Mouse (Mus musculus) lung, postnatal 0 days (tissue): ENCODE measurements around the gene Lrp6. TPM values are rescaled to one million over a fixed set of nuclear protein-coding genes. Genes with fewer than 3 reads are reported as not detected.

ENCODE experiments used
- ATAC-seq: fragments of 200-750 bp; cut with Nextera tagmentation; 2 replicates; pipeline ENCODE4 v1.8.0; 2017; ENCODE audit warnings: moderate library complexity
- DNase-seq: peaks from one replicate; pipeline ENCODE4 v3.0.0-alpha.2; 2016; ENCODE audit warnings: low spot score
- H3K27ac ChIP-seq: fragments of 300-500 bp; sonication (generic); 2 replicates; pipeline ENCODE4 v1.5.1; 2014; ENCODE audit warnings: antibody characterized with exemption, mild to moderate bottlenecking, low read length, mixed read lengths
- H3K27me3 ChIP-seq: fragments of 300-500 bp; sonication (generic); replicated peaks from 2 replicates; pipeline ENCODE4 v1.6.1; 2014; ENCODE audit warnings: low read length, mixed read lengths; ENCODE audit not compliant: insufficient read depth
- H3K36me3 ChIP-seq: fragments of 300-500 bp; sonication (generic); 2 replicates; pipeline ENCODE4 v1.6.1; 2014; ENCODE audit warnings: low read length, mixed read lengths; ENCODE audit not compliant: insufficient read depth
- H3K4me1 ChIP-seq: fragments of 300-500 bp; sonication (generic); 2 replicates; pipeline ENCODE4 v1.6.1; 2014; ENCODE audit warnings: antibody characterized with exemption, low read depth, low read length, mixed read lengths; ENCODE audit not compliant: insufficient read depth
- H3K4me2 ChIP-seq: fragments of 300-500 bp; sonication (generic); replicated peaks from 2 replicates; pipeline ENCODE4 v1.6.1; 2014; ENCODE audit warnings: low read depth, mild to moderate bottlenecking, low read length, moderate library complexity, mixed read lengths
- H3K4me3 ChIP-seq: fragments of 300-500 bp; sonication (generic); 2 replicates; pipeline ENCODE4 v1.5.1; 2014; ENCODE audit warnings: low read depth, low read length
- H3K9ac ChIP-seq: fragments of 300-500 bp; sonication (generic); replicated peaks from 2 replicates; pipeline ENCODE4 v1.6.1; 2014; ENCODE audit warnings: low read depth, mild to moderate bottlenecking
- H3K9me3 ChIP-seq: fragments of 300-500 bp; sonication (generic); 2 replicates; pipeline ENCODE4 v1.6.1; 2016; ENCODE audit warnings: low read length, mixed read lengths
- CTCF ChIP-seq: IDR thresholded peaks from 2 replicates; pipeline ENCODE4 v1.5.1; 2016; ENCODE audit warnings: antibody characterized with exemption, mild to moderate bottlenecking
- EP300 ChIP-seq: IDR thresholded peaks from 2 replicates; pipeline ENCODE4 v1.6.1; 2016; ENCODE audit warnings: antibody characterized with exemption, mild to moderate bottlenecking, control low read depth
- WGBS: fragments of 180-500 bp; shearing (Covaris S2); extraction: QIAGEN DNeasy Blood & Tissue Kit; methylation state at CpG from one replicate; pipeline ENCODE4 v1.1.7; 2014; 5-methylcytosine and 5-hydroxymethylcytosine counted together
- polyA plus RNA-seq: library from polyadenylated mRNA; unstranded; fragments of >200 nt; fragmentation: Nextera tagmentation; extraction: Ambion mirVana; gene quantifications from 2 replicates; pipeline ENCODE4 v1.2.1, GENCODE M21; 2015

Lrp6 gene
- polyA plus RNA-seq, 1 experiment from 2014 or later = 17.0 TPM

DNA sequence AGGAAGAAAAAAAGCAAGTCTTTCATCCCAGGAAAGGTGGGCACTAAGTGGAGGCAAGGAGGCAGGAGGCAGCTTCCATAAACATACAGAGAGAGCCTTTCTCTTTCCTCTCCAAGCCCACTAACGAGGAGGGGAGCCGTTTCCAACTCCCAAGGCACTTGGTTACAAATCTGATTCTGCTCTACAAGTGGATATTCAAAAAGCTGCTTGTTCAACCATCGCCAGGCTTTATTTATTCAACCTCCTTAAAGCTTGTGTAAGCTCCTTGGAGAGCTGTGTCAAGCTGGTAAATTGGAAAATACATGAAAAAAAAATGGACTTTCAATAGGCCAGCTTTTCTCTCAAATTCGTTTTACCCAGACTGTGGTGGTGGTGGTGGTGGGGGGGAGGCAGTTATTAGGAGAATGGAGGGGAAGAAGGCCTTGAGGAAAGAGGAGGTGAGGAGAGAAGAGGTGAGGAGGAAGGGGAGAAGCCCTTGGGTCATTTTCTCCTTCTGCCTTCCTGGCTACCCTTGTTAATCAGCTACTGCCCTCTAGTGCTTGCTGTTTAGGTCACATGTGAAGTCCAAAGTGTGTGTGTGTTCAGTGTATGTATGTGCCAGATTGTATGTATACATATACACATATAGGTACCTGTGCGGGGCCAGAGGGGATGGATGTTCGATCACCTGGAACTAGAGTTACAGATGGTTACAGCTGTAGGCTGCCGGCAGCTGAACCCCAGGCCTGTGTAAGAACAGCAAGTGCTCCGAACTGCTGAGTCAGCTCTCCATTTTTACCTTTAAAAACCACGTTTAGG, 40.4 kb upstream of the Lrp6 start:
- H3K9ac ChIP-seq = no peak overlapping the region
- H3K4me2 ChIP-seq = 0 out of 2 replicates have a peak overlapping the region, but pooled peaks have one; percentile 17

DNA sequence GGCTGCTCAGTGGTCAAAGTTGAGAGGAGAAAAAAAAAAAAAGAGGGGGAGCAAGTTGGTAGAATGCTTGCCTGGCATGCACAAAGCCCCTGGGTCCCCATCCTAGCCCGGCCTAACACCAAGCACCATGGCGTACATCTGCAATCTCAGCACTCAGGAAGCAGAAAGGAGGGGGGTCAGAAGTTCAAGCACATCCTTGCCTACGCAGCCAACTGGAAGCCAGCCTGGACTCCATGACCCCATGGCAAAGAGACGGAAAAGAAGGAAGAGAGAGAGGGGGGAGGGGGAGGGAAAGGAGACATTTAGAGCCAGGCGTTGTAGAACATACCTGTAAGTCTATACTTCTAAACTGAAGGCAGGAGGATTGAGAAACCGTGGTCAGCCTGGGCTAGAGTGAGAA, 39.8 kb upstream of the Lrp6 start:
- peak; percentile 51 for DNase-seq
- no peak overlapping the region for H3K9ac ChIP-seq
- H3K4me1 ChIP-seq = no peaks in the 10 kb centered on the region
- WGBS = 26% methylated on average over 6 of the region's 6 CpGs
- H3K9me3 ChIP-seq = no peaks in the 10 kb centered on the region
- peak; percentile 58 for ATAC-seq
- H3K27me3 ChIP-seq = no peaks in the 10 kb centered on the region
- TF ChIP-seq CTCF (no peak), EP300 (no peak)
- no peak overlapping the region for H3K4me3 ChIP-seq
- no peaks in the 10 kb centered on the region for H3K36me3 ChIP-seq
- 0 out of 2 replicates have a peak overlapping the region, but pooled peaks have one; percentile 17 for H3K4me2 ChIP-seq
- peak overlapping the region; percentile 26; the same call in 1 of the 2 replicates for H3K27ac ChIP-seq

More for the DNA sequence above, 40.4 kb upstream of the Lrp6 start:
- no peaks in the 10 kb centered on the region for H3K36me3 ChIP-seq
- no peaks in the 10 kb centered on the region for H3K9me3 ChIP-seq
- peak overlapping the region; percentile 59 for H3K27ac ChIP-seq
- no peak overlapping the region for H3K4me3 ChIP-seq
- H3K27me3 ChIP-seq = no peaks in the 10 kb centered on the region
- DNase-seq = peak; percentile 89
- H3K4me1 ChIP-seq = no peaks in the 10 kb centered on the region
- ATAC-seq = peak; percentile 74
- WGBS = 40% methylated on average over 9 of the region's 9 CpGs
- TF ChIP-seq EP300 (no peak), CTCF (peak; percentile 91)

DNA sequence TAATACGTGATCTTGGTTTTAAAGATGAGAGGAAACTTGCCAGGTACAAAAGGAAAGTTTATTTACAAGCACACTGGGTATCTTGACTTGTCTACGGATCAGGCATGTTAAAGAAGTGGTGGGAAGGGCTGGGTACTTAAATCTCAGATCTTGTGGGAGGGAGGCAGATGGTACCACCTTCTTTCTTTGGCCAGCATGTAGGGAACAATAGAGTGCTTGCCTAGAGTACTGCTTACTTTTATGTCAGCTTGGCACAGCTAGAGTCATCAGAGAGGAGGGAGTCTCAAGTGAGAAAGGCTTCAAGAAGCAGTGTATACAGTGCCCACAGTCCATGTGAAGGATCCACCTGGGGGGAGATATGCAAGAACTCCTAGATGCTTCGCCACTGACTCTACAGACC, 38.4 kb upstream of the Lrp6 start:
- WGBS = 86% methylated on average over 3 of the region's 3 CpGs
- Histone ChIP-seq H3K4me2 (no peak overlapping the region), H3K27ac (no peak overlapping the region), H3K36me3 (no peaks in the 10 kb centered on the region), H3K4me1 (no peaks in the 10 kb centered on the region), H3K9me3 (no peaks in the 10 kb centered on the region), H3K27me3 (no peaks in the 10 kb centered on the region), H3K9ac (no peak overlapping the region), H3K4me3 (no peak overlapping the region)
- no peak for ATAC-seq
- no peak for DNase-seq
- TF ChIP-seq CTCF (no peak), EP300 (no peak)

DNA sequence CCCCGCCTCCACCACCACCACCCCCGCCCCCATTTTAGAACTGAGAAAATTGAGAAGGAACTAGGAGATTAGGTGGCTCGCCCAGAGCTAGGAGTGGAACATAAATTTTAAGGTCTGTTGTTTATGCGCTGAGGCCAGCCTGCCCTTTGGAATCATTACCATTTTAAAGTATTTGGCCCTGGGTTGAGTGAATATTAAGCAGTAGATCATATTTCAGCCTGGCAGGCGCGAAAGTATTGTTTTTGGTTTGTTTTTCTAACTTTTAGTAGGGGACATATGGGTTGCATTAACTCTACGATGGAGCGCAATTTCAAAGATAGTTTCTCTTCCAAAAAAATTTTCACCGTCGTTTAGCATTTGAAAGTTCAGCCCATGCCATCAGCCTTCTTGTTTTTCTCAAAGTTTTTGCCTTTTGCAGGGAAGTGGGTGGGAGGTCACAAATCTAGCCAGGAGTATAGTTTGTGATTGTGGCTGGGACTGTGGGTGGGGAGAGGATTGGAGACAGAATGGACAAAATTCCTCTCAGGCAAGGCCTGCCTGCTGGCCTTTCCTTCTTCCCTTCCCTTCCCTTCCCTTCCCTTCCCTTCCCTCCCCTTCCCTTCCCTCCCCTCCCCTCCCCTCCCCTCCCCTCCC, 35.7 kb upstream of the Lrp6 start:
- H3K9me3 ChIP-seq = no peaks in the 10 kb centered on the region
- no peak overlapping the region for H3K9ac ChIP-seq
- no peak for ATAC-seq
- no peaks in the 10 kb centered on the region for H3K27me3 ChIP-seq
- no peaks in the 10 kb centered on the region for H3K4me1 ChIP-seq
- TF ChIP-seq CTCF = no peak
- no peak for TF ChIP-seq EP300
- H3K36me3 ChIP-seq = no peaks in the 10 kb centered on the region
- no peak overlapping the region for H3K4me3 ChIP-seq
- DNase-seq = no peak
- no peak overlapping the region for H3K27ac ChIP-seq
- H3K4me2 ChIP-seq = no peak overlapping the region
- 48% methylated on average over 10 of the region's 10 CpGs for WGBS

DNA sequence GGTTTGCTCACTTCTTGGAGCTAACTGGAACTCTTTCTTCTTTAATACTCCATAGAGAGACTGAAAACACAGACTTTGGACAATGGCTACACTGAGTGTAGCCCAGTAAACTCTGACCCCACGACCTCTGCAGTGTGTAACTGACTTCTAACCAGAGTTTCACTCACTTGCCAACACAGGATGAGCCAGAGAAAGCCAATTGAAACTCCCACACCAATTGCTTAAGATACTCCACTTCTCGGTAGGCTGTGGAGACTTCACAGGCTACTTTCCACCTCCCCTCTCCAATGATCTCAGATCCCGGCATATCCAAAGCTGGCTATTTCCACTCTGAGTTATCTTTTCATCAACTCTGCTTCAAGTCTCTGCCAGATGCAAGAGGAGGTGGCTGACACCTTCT, 35.0 kb upstream of the Lrp6 start:
- no peak for TF ChIP-seq CTCF
- H3K27ac ChIP-seq = no peak overlapping the region
- 36% methylated on average over 3 of the region's 3 CpGs for WGBS
- no peaks in the 10 kb centered on the region for H3K9me3 ChIP-seq
- DNase-seq = no peak
- ATAC-seq = no peak
- H3K4me1 ChIP-seq = no peaks in the 10 kb centered on the region
- no peaks in the 10 kb centered on the region for H3K27me3 ChIP-seq
- H3K4me2 ChIP-seq = no peak overlapping the region
- no peaks in the 10 kb centered on the region for H3K36me3 ChIP-seq
- H3K9ac ChIP-seq = no peak overlapping the region
- H3K4me3 ChIP-seq = no peak overlapping the region

DNA sequence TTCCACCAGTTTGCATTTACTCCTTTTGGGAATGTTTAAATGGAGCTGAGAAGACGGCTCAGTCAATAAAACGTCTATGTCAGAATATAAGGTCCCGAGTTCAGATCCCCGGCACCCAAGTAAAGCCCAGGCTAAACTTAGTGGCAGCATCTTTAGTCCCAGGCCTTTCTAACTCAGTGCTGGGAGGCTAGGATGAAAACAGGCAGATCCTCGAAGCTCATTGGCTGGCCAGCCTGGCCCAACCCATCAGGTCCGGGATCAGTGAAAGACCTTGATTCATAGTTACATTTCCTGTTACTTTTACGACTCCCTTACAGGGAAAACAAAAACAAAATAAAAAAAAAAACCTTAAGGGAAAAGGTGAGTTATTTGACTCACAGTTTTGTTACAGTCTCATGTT, 34.4 kb upstream of the Lrp6 start:
- H3K9ac ChIP-seq = no peak overlapping the region
- no peak overlapping the region for H3K4me3 ChIP-seq
- no peak overlapping the region for H3K27ac ChIP-seq
- ATAC-seq = no peak
- no peaks in the 10 kb centered on the region for H3K36me3 ChIP-seq
- H3K4me1 ChIP-seq = no peaks in the 10 kb centered on the region
- H3K27me3 ChIP-seq = no peaks in the 10 kb centered on the region
- no peak overlapping the region for H3K4me2 ChIP-seq
- no peak for TF ChIP-seq EP300
- no peak for TF ChIP-seq CTCF
- WGBS = 58% methylated on average over 7 of the region's 7 CpGs
- DNase-seq = no peak
- no peaks in the 10 kb centered on the region for H3K9me3 ChIP-seq
